Mouse (Mus musculus) large intestine, adult 2 months (tissue): Measurements from ENCODE around the gene Tcaf2. TPM values are rescaled to one million over a fixed set of nuclear protein-coding genes. Genes with fewer than 3 reads are reported as not detected.

Experiments
- DNase-seq: peaks from one replicate; pipeline ENCODE4 v3.0.0-alpha.2; 2012; ENCODE audit warnings: low read depth, low spot score
- WGBS: fragments of 180-500 bp; shearing (Covaris S2); methylation state at CpG from one replicate; pipeline ENCODE4 v1.1.7; 2018; 5-methylcytosine and 5-hydroxymethylcytosine counted together
- polyA plus RNA-seq: library from polyadenylated mRNA; depleted of rRNA; stranded (reverse); fragments of >200 nt; gene quantifications from 2 replicates; pipeline ENCODE4 v1.2.3, GENCODE M21; 2012; rRNA removed

Tcaf2 gene
- polyA plus RNA-seq, 1 experiment: 1.2 TPM

- 46% methylated on average over 4 of the region's 4 CpGs for WGBS
- DNase-seq: no peak
Observed at GRCm38 (mm10) chr6:42578678-42579077, 66.4 kb downstream of the Tcaf2 start.

- 92% methylated on average over 2 of the region's 2 CpGs for WGBS
- DNase-seq: no peak
Observed at GRCm38 (mm10) chr6:42577433-42577832, 67.6 kb downstream of the Tcaf2 start.

Other genes with a start within 250 kb of the Tcaf2 start
- 0.10 TPM in 1 of 2 replicates, not detected in the other for gene Tas2r143, start 245.0 kb downstream of the Tcaf2 start, polyA plus RNA-seq
- not detected in 2 replicates for gene Tas2r135, start 239.8 kb downstream of the Tcaf2 start, polyA plus RNA-seq
- not detected in 2 replicates for gene Tas2r126, start 210.7 kb downstream of the Tcaf2 start, polyA plus RNA-seq
- not detected in 2 replicates for gene Olfr458, start 180.1 kb downstream of the Tcaf2 start, polyA plus RNA-seq
- not detected in 2 replicates for gene Olfr457, start 168.9 kb downstream of the Tcaf2 start, polyA plus RNA-seq
- not detected in 2 replicates for gene Olfr456, start 158.0 kb downstream of the Tcaf2 start, polyA plus RNA-seq
- not detected in 2 replicates for gene Olfr455, start 97.7 kb downstream of the Tcaf2 start, polyA plus RNA-seq
- gene Tcaf3, start 47.6 kb downstream of the Tcaf2 start, polyA plus RNA-seq: not detected in 2 replicates
- 5.1 and 7.0 TPM in 2 replicates for gene Tcaf1, start 64.8 kb upstream of the Tcaf2 start, polyA plus RNA-seq
- not detected in 2 replicates for gene Olfr453, start 94.1 kb upstream of the Tcaf2 start, polyA plus RNA-seq
- not detected in 2 replicates for gene Olfr38, start 111.2 kb upstream of the Tcaf2 start, polyA plus RNA-seq
- not detected in 2 replicates for gene Olfr452, start 139.8 kb upstream of the Tcaf2 start, polyA plus RNA-seq
- gene Olfr450, start 166.7 kb upstream of the Tcaf2 start, polyA plus RNA-seq: not detected in 2 replicates
- gene Olfr449, start 189.1 kb upstream of the Tcaf2 start, polyA plus RNA-seq: not detected in 2 replicates
- not detected in 2 replicates for gene Olfr448, start 245.2 kb upstream of the Tcaf2 start, polyA plus RNA-seq